Mouse (Mus musculus): Measurements from ENCODE around the gene Bdp1.

Gene Bdp1

GRCm38 (mm10) chr13:100001790-100002196 is 102.1 kb downstream of the Bdp1 start:
- no peak for DNase-seq (ENCODE audit: low read depth, low spot score)

- no peak for DNase-seq (ENCODE audit: low read depth, low spot score)
These were observed 104.8 kb downstream of the Bdp1 start for GRCm38 (mm10) chr13:99999078-99999477.

- no peak for DNase-seq (ENCODE audit: low read depth, low spot score)
These were observed 105.8 kb downstream of the Bdp1 start for GRCm38 (mm10) chr13:99998099-99998498.

- no peak for DNase-seq (ENCODE audit: low read depth, low spot score)
These were observed 114.3 kb downstream of the Bdp1 start for GRCm38 (mm10) chr13:99989592-99989991.

GRCm38 (mm10) chr13:99983320-99983719 is 120.5 kb downstream of the Bdp1 start:
- no peak for DNase-seq (ENCODE audit: low read depth, low spot score)

- no peak for DNase-seq (ENCODE audit: low read depth, low spot score)
These were observed 124.5 kb downstream of the Bdp1 start for GRCm38 (mm10) chr13:99979406-99979805.

GRCm38 (mm10) chr13:99970089-99970488 is 133.8 kb downstream of the Bdp1 start:
- DNase-seq (ENCODE audit: low read depth, low spot score), result no peak

All from c-Kit-negative CD71-positive TER-119-positive erythroid progenitor cells, embryonic 14.5 days (primary cell).